Mouse (Mus musculus): ENCODE data around the gene Rprd2. TPM values are rescaled to one million over a fixed set of nuclear protein-coding genes. Genes with fewer than 3 reads are reported as not detected.

The Rprd2 gene
- polyA plus RNA-seq, 1 experiment: 16.4 TPM

- H3K4me3 ChIP-seq (replicated peaks; ENCODE audit: control insufficient read depth, low read depth, low read length): no peak overlapping the region
- WGBS: 43% methylated on average over 8 of the region's 8 CpGs
- H3K27ac ChIP-seq (ENCODE audit: control insufficient read depth, insufficient read depth, low read depth, low read length, poor library complexity): peak overlapping the region; percentile 50
- TF ChIP-seq POLR2A (IDR thresholded peaks at IDR 0.05; ENCODE audit: borderline replicate concordance, control insufficient read depth, low read depth, low read length) (no peak), CTCF (IDR thresholded peaks at IDR 0.05; ENCODE audit: control insufficient read depth, insufficient read depth, low read length) (no peak)
- H3K4me1 ChIP-seq (ENCODE audit: control insufficient read depth, insufficient read depth, low read length): peaks cover 3% of the 10 kb centered on the region; the same call in 1 of the 2 replicates
These were observed 78.3 kb downstream of the Rprd2 start for GRCm38 (mm10) chr3:95740406-95740805.

GRCm38 (mm10) chr3:95739353-95740104 is 79.1 kb downstream of the Rprd2 start, which contains the start of gene Ecm1:
Ecm1 (minus strand) TSS chr3:95739569.
- peaks cover 3% of the 10 kb centered on the region; the same call in 1 of the 2 replicates for H3K4me1 ChIP-seq (ENCODE audit: control insufficient read depth, insufficient read depth, low read length)
- no peak within 1 kb of the TSS for H3K4me3 ChIP-seq (replicated peaks; ENCODE audit: control insufficient read depth, low read depth, low read length)
- WGBS: 62% methylated on average over 7 of the region's 7 CpGs
- peak within 1 kb of the TSS; percentile 50 for H3K27ac ChIP-seq (ENCODE audit: control insufficient read depth, insufficient read depth, low read depth, low read length, poor library complexity)
- TF ChIP-seq POLR2A (IDR thresholded peaks at IDR 0.05; ENCODE audit: borderline replicate concordance, control insufficient read depth, low read depth, low read length) (no peak), CTCF (IDR thresholded peaks at IDR 0.05; ENCODE audit: control insufficient read depth, insufficient read depth, low read length) (no peak)

GRCm38 (mm10) chr3:95735071-95735670 is 83.5 kb downstream of the Rprd2 start:
- 83% methylated on average over 12 of the region's 12 CpGs for WGBS
- no peak overlapping the region for H3K27ac ChIP-seq (ENCODE audit: control insufficient read depth, insufficient read depth, low read depth, low read length, poor library complexity)
- H3K4me3 ChIP-seq (replicated peaks; ENCODE audit: control insufficient read depth, low read depth, low read length): no peak overlapping the region
- TF ChIP-seq CTCF (IDR thresholded peaks at IDR 0.05; ENCODE audit: control insufficient read depth, insufficient read depth, low read length) (no peak), POLR2A (IDR thresholded peaks at IDR 0.05; ENCODE audit: borderline replicate concordance, control insufficient read depth, low read depth, low read length) (no peak)
- H3K4me1 ChIP-seq (ENCODE audit: control insufficient read depth, insufficient read depth, low read length): no peaks in the 10 kb centered on the region

- H3K4me3 ChIP-seq (replicated peaks; ENCODE audit: control insufficient read depth, low read depth, low read length): no peak overlapping the region
- WGBS: 72% methylated on average over 13 of the region's 13 CpGs
- H3K4me1 ChIP-seq (ENCODE audit: control insufficient read depth, insufficient read depth, low read length): no peaks in the 10 kb centered on the region
- no peak overlapping the region for H3K27ac ChIP-seq (ENCODE audit: control insufficient read depth, insufficient read depth, low read depth, low read length, poor library complexity)
- TF ChIP-seq CTCF (IDR thresholded peaks at IDR 0.05; ENCODE audit: control insufficient read depth, insufficient read depth, low read length) (no peak), POLR2A (IDR thresholded peaks at IDR 0.05; ENCODE audit: borderline replicate concordance, control insufficient read depth, low read depth, low read length) (no peak)
These were observed 84.5 kb downstream of the Rprd2 start for GRCm38 (mm10) chr3:95734092-95734702.

- WGBS: 56% methylated on average over 11 of the region's 11 CpGs
- H3K27ac ChIP-seq (ENCODE audit: control insufficient read depth, insufficient read depth, low read depth, low read length, poor library complexity): no peak overlapping the region
- no peaks in the 10 kb centered on the region for H3K4me1 ChIP-seq (ENCODE audit: control insufficient read depth, insufficient read depth, low read length)
- TF ChIP-seq CTCF (IDR thresholded peaks at IDR 0.05; ENCODE audit: control insufficient read depth, insufficient read depth, low read length) (no peak), POLR2A (IDR thresholded peaks at IDR 0.05; ENCODE audit: borderline replicate concordance, control insufficient read depth, low read depth, low read length) (no peak)
- H3K4me3 ChIP-seq (replicated peaks; ENCODE audit: control insufficient read depth, low read depth, low read length): no peak overlapping the region
These were observed 85.7 kb downstream of the Rprd2 start for GRCm38 (mm10) chr3:95732744-95733521.

- 69% methylated on average over 9 of the region's 9 CpGs for WGBS
- Histone ChIP-seq H3K27ac (ENCODE audit: control insufficient read depth, insufficient read depth, low read depth, low read length, poor library complexity) (no peak overlapping the region), H3K4me1 (ENCODE audit: control insufficient read depth, insufficient read depth, low read length) (no peaks in the 10 kb centered on the region), H3K4me3 (replicated peaks; ENCODE audit: control insufficient read depth, low read depth, low read length) (no peak overlapping the region)
- TF ChIP-seq CTCF (IDR thresholded peaks at IDR 0.05; ENCODE audit: control insufficient read depth, insufficient read depth, low read length) (no peak), POLR2A (IDR thresholded peaks at IDR 0.05; ENCODE audit: borderline replicate concordance, control insufficient read depth, low read depth, low read length) (no peak)
These were observed 86.4 kb downstream of the Rprd2 start for GRCm38 (mm10) chr3:95732297-95732696.

GRCm38 (mm10) chr3:95731802-95732201 is 86.9 kb downstream of the Rprd2 start:
- H3K4me1 ChIP-seq (ENCODE audit: control insufficient read depth, insufficient read depth, low read length): no peaks in the 10 kb centered on the region; the same call in 1 of the 2 replicates
- no peak overlapping the region for H3K4me3 ChIP-seq (replicated peaks; ENCODE audit: control insufficient read depth, low read depth, low read length)
- no peak for TF ChIP-seq POLR2A (IDR thresholded peaks at IDR 0.05; ENCODE audit: borderline replicate concordance, control insufficient read depth, low read depth, low read length)
- no peak for TF ChIP-seq CTCF (IDR thresholded peaks at IDR 0.05; ENCODE audit: control insufficient read depth, insufficient read depth, low read length)

More at GRCm38 (mm10) chr3:95731802-95732201, 86.9 kb downstream of the Rprd2 start:
- no peak overlapping the region for H3K27ac ChIP-seq (ENCODE audit: control insufficient read depth, insufficient read depth, low read depth, low read length, poor library complexity)
- WGBS: 91% methylated on average over 4 of the region's 4 CpGs
